Mouse (Mus musculus) embryonic facial prominence, embryonic 11.5 days (tissue): Measurements from ENCODE around the gene Ptpru. TPM values are rescaled to one million over a fixed set of nuclear protein-coding genes. Genes with fewer than 3 reads are reported as not detected.
"Not testable (repeated sequence)": the region's sequence is repeated elsewhere in the genome, so short reads cannot be mapped to it uniquely, and the experiment has no call there.

ENCODE experiments used
- ATAC-seq: fragments of 200-750 bp; cut with Nextera tagmentation; replicated peaks from 2 replicates; pipeline ENCODE4 v1.8.0; 2017; ENCODE audit warnings: low read depth; ENCODE audit not compliant: insufficient number of reproducible peaks, low FRiP score, low TSS enrichment
- DNase-seq: peaks from one replicate; pipeline ENCODE4 v3.0.0-alpha.2; 2015; ENCODE audit warnings: low spot score
- H3K27ac ChIP-seq: fragments of 300-500 bp; sonication (generic); replicated peaks from 2 replicates; pipeline ENCODE4 v1.5.1; 2014; ENCODE audit warnings: mild to moderate bottlenecking, low read depth, low read length, control low read depth
- H3K27me3 ChIP-seq: fragments of 300-500 bp; sonication (generic); 2 replicates; pipeline ENCODE4 v1.6.1; 2014; ENCODE audit warnings: mild to moderate bottlenecking, low read length, moderate library complexity, mixed read lengths; ENCODE audit not compliant: control insufficient read depth, insufficient read depth
- H3K36me3 ChIP-seq: fragments of 300-500 bp; sonication (generic); replicated peaks from 2 replicates; pipeline ENCODE4 v1.6.1; 2014; ENCODE audit warnings: low read depth, mild to moderate bottlenecking, low read length, moderate library complexity, mixed read lengths; ENCODE audit not compliant: control insufficient read depth, insufficient read depth
- H3K4me1 ChIP-seq: fragments of 300-500 bp; sonication (generic); 2 replicates; pipeline ENCODE4 v1.6.1; 2014; ENCODE audit warnings: low read length, mixed read lengths; ENCODE audit not compliant: control insufficient read depth, insufficient read depth
- H3K4me2 ChIP-seq: fragments of 300-500 bp; sonication (generic); 2 replicates; pipeline ENCODE4 v1.6.1; 2014; ENCODE audit warnings: low read depth, mild to moderate bottlenecking, control low read depth, low read length, moderate library complexity
- H3K4me3 ChIP-seq: fragments of 300-500 bp; sonication (generic); 2 replicates; pipeline ENCODE4 v1.5.1; 2014; ENCODE audit warnings: low read depth, low read length, control low read depth
- H3K9ac ChIP-seq: fragments of 300-500 bp; sonication (generic); replicated peaks from 2 replicates; pipeline ENCODE4 v1.6.1; 2014; ENCODE audit warnings: mild to moderate bottlenecking, control low read depth, low read length
- H3K9me3 ChIP-seq: fragments of 300-500 bp; sonication (generic); replicated peaks from 2 replicates; pipeline ENCODE4 v1.6.1; 2016; ENCODE audit warnings: mild to moderate bottlenecking, low read length, inconsistent platforms, mixed read lengths; ENCODE audit not compliant: control insufficient read depth
- WGBS: fragments of 180-500 bp; shearing (Covaris S2); extraction: QIAGEN DNeasy Blood & Tissue Kit; methylation state at CpG from one replicate; pipeline ENCODE4 v1.1.7; 2014; 5-methylcytosine and 5-hydroxymethylcytosine counted together
- polyA plus RNA-seq: library from polyadenylated mRNA; unstranded; fragments of >200 nt; fragmentation: Nextera tagmentation; extraction: Ambion mirVana; gene quantifications from 2 replicates; pipeline ENCODE4 v1.2.1, GENCODE M21; 2014

Ptpru gene
- polyA plus RNA-seq, 1 experiment from 2014 or later: 17.2 TPM

- H3K27ac ChIP-seq: no peak overlapping the region
- H3K9me3 ChIP-seq: no peaks in the 10 kb centered on the region
- 85% methylated on average over 10 of the region's 10 CpGs for WGBS
- H3K27me3 ChIP-seq: no peaks in the 10 kb centered on the region
- H3K4me1 ChIP-seq: no peaks in the 10 kb centered on the region
- no peak overlapping the region for H3K4me2 ChIP-seq
- H3K4me3 ChIP-seq: no peak overlapping the region
- ATAC-seq (no peak), DNase-seq (no peak)
- H3K9ac ChIP-seq: no peak overlapping the region
- no peaks in the 10 kb centered on the region for H3K36me3 ChIP-seq
Measured at GRCm38 (mm10) chr4:131815774-131816173, 22.3 kb downstream of the Ptpru start.

- Histone ChIP-seq H3K27me3 (no peaks in the 10 kb centered on the region), H3K9ac (no peak overlapping the region), H3K4me3 (no peak overlapping the region), H3K27ac (no peak overlapping the region), H3K4me1 (no peaks in the 10 kb centered on the region), H3K9me3 (no peaks in the 10 kb centered on the region), H3K4me2 (no peak overlapping the region), H3K36me3 (no peaks in the 10 kb centered on the region)
- no peak for DNase-seq
- 88% methylated on average over 10 of the region's 10 CpGs for WGBS
- ATAC-seq: no peak
Measured at GRCm38 (mm10) chr4:131814869-131815268, 23.2 kb downstream of the Ptpru start.

GRCm38 (mm10) chr4:131813798-131814197, 24.3 kb downstream of the Ptpru start:
- ATAC-seq (no peak), DNase-seq (no peak)
- no peaks in the 10 kb centered on the region for H3K27me3 ChIP-seq
- no peaks in the 10 kb centered on the region for H3K36me3 ChIP-seq
- H3K9ac ChIP-seq: no peak overlapping the region
- H3K9me3 ChIP-seq: no peaks in the 10 kb centered on the region
- 91% methylated on average over 7 of the region's 7 CpGs for WGBS
- H3K4me2 ChIP-seq: no peak overlapping the region
- no peaks in the 10 kb centered on the region for H3K4me1 ChIP-seq
- no peak overlapping the region for H3K4me3 ChIP-seq
- no peak overlapping the region for H3K27ac ChIP-seq

GRCm38 (mm10) chr4:131812458-131812857, 25.6 kb downstream of the Ptpru start:
- ATAC-seq (no peak), DNase-seq (no peak)
- 82% methylated on average over 11 of the region's 11 CpGs for WGBS
- Histone ChIP-seq H3K4me1 (no peaks in the 10 kb centered on the region), H3K36me3 (no peaks in the 10 kb centered on the region), H3K27ac (no peak overlapping the region), H3K4me2 (no peak overlapping the region), H3K27me3 (no peaks in the 10 kb centered on the region), H3K4me3 (no peak overlapping the region), H3K9ac (no peak overlapping the region), H3K9me3 (no peaks in the 10 kb centered on the region)

GRCm38 (mm10) chr4:131805255-131805654, 32.8 kb downstream of the Ptpru start:
- H3K27me3 ChIP-seq: no peaks in the 10 kb centered on the region
- WGBS: 71% methylated on average over 3 of the region's 3 CpGs
- no peak overlapping the region for H3K27ac ChIP-seq
- no peak overlapping the region for H3K4me3 ChIP-seq
- H3K9ac ChIP-seq: no peak overlapping the region
- H3K4me2 ChIP-seq: no peak overlapping the region
- H3K36me3 ChIP-seq: no peaks in the 10 kb centered on the region
- no peak for DNase-seq
- no peaks in the 10 kb centered on the region; the same call in 1 of the 2 replicates for H3K4me1 ChIP-seq
- ATAC-seq: no peak
- H3K9me3 ChIP-seq: no peaks in the 10 kb centered on the region

GRCm38 (mm10) chr4:131804732-131805131, 33.4 kb downstream of the Ptpru start:
- peak; percentile 67 for ATAC-seq
- not testable (repeated sequence) for DNase-seq

GRCm38 (mm10) chr4:131803846-131804245, 34.2 kb downstream of the Ptpru start:
- no peak overlapping the region for H3K4me2 ChIP-seq
- no peak overlapping the region for H3K27ac ChIP-seq
- ATAC-seq: no peak
- no peaks in the 10 kb centered on the region for H3K27me3 ChIP-seq
- 57% methylated on average over 9 of the region's 9 CpGs for WGBS
- H3K36me3 ChIP-seq: no peaks in the 10 kb centered on the region
- no peak overlapping the region for H3K9ac ChIP-seq
- no peaks in the 10 kb centered on the region; the same call in 1 of the 2 replicates for H3K4me1 ChIP-seq
- no peak for DNase-seq
- H3K4me3 ChIP-seq: no peak overlapping the region
- no peaks in the 10 kb centered on the region for H3K9me3 ChIP-seq

More at GRCm38 (mm10) chr4:131804732-131805131, 33.4 kb downstream of the Ptpru start:
- 92% methylated on average over 5 of the region's 6 CpGs for WGBS
- not testable (repeated sequence) for H3K4me2 ChIP-seq, H3K9ac ChIP-seq, H3K27me3 ChIP-seq, H3K9me3 ChIP-seq, H3K4me3 ChIP-seq, H3K4me1 ChIP-seq, H3K27ac ChIP-seq, H3K36me3 ChIP-seq

- peak; percentile 12 for DNase-seq
- Histone ChIP-seq H3K4me1 (no peaks in the 10 kb centered on the region; the same call in 1 of the 2 replicates), H3K4me3 (no peak overlapping the region), H3K36me3 (no peaks in the 10 kb centered on the region), H3K27me3 (no peaks in the 10 kb centered on the region), H3K27ac (no peak overlapping the region), H3K9ac (no peak overlapping the region), H3K9me3 (no peaks in the 10 kb centered on the region), H3K4me2 (no peak overlapping the region)
- ATAC-seq: no peak
- 19% methylated on average over 3 of the region's 4 CpGs for WGBS
Measured at GRCm38 (mm10) chr4:131798968-131799367, 39.1 kb downstream of the Ptpru start.
